Mouse (Mus musculus) bone marrow macrophage, adult 2 months (primary cell): ENCODE results near the gene Sez6. TPM values are rescaled to one million over a fixed set of nuclear protein-coding genes. Genes with fewer than 3 reads are reported as not detected.

Source experiments
- H3K27ac ChIP-seq: 2 replicates; pipeline ENCODE4 v1.5.1; 2012; ENCODE audit warnings: low read depth, low read length; ENCODE audit not compliant: insufficient read depth
- H3K4me1 ChIP-seq: 2 replicates; pipeline ENCODE4 v1.6.1; 2012; ENCODE audit warnings: low read length; ENCODE audit not compliant: control insufficient read depth, insufficient read depth
- H3K4me3 ChIP-seq: 2 replicates; pipeline ENCODE4 v1.5.1; 2012; ENCODE audit warnings: mild to moderate bottlenecking, low read length, moderate library complexity; ENCODE audit not compliant: insufficient read depth
- CTCF ChIP-seq: IDR thresholded peaks from 2 replicates; pipeline ENCODE4 v1.5.1; 2012; ENCODE audit warnings: low read depth, mild to moderate bottlenecking, low read length, moderate library complexity
- POLR2A ChIP-seq: IDR thresholded peaks from 2 replicates; pipeline ENCODE4 v1.6.1; 2012; ENCODE audit warnings: mild to moderate bottlenecking, low read depth, low read length, borderline replicate concordance
- polyA plus RNA-seq: library from polyadenylated mRNA; stranded (reverse); fragments of >200 nt; gene quantifications from 2 replicates; pipeline ENCODE4 v1.2.4, GENCODE M21; 2012; ENCODE audit not compliant: missing spikeins, insufficient read depth, insufficient read length

Gene Sez6
- polyA plus RNA-seq, 1 experiment = 0.24 TPM

DNA sequence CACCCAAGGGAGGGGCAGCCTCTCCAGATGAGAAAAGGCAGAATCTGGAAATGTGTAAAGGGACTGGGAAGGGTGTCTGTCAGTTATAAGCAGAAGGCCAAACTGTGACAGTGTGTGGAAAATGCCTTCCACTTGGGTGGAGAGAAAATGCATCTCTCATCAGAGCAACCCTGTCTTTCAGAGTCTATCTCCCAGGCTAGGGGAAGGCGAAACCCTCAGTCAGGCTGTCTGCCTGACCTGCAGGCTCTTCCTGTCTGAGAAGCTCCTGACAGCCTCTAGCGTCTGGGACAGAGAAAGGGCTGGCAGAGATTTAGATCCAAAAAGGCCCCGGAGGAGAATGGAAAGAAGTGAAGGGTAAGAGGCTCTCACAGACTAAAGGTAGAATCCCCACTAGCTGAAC lies 26.8 kb upstream of the Sez6 start:
- no peak overlapping the region for H3K4me3 ChIP-seq
- H3K4me1 ChIP-seq = no peaks in the 10 kb centered on the region
- TF ChIP-seq CTCF (no peak), POLR2A (no peak)
- no peak overlapping the region for H3K27ac ChIP-seq

- Histone ChIP-seq H3K4me3 (no peak overlapping the region), H3K4me1 (no peaks in the 10 kb centered on the region), H3K27ac (no peak overlapping the region)
- no peak for TF ChIP-seq CTCF
- TF ChIP-seq POLR2A = no peak
Observed at GRCm38 (mm10) chr11:77904707-77905106, 25.9 kb upstream of the Sez6 start.

GRCm38 (mm10) chr11:77906097-77906687 lies 24.4 kb upstream of the Sez6 start:
- H3K27ac ChIP-seq = no peak overlapping the region
- no peak for TF ChIP-seq CTCF
- no peak overlapping the region for H3K4me3 ChIP-seq
- no peaks in the 10 kb centered on the region for H3K4me1 ChIP-seq

GRCm38 (mm10) chr11:77906747-77907174 lies 23.8 kb upstream of the Sez6 start:
- Histone ChIP-seq H3K27ac (no peak overlapping the region), H3K4me1 (no peaks in the 10 kb centered on the region), H3K4me3 (no peak overlapping the region)
- TF ChIP-seq POLR2A = no peak
- no peak for TF ChIP-seq CTCF

- Histone ChIP-seq H3K27ac (no peak overlapping the region), H3K4me3 (no peak overlapping the region), H3K4me1 (no peaks in the 10 kb centered on the region)
- TF ChIP-seq CTCF (no peak), POLR2A (no peak)
Observed at GRCm38 (mm10) chr11:77908468-77908867, 22.1 kb upstream of the Sez6 start.

DNA sequence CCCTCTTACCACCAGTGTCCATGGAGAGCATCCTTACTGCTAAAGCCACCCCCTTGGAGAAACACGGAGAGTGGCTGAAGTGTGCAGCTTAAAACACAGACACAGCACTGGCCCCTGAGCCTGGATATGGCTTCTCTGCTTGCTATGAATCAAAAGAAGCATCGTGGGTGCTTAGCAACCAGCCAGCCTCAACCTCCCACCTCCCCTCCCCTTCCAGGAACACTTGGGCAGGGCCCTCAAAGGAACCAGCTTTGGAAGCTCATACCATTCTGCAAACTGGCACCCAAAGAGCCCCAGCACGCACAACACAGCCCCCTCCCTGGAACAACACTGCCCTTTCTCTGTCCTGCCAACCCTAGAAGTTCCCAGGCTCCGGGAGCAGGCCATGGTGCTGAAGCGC lies 21.2 kb upstream of the Sez6 start:
- no peak overlapping the region for H3K27ac ChIP-seq
- TF ChIP-seq POLR2A (no peak), CTCF (no peak)
- H3K4me1 ChIP-seq = no peaks in the 10 kb centered on the region
- no peak overlapping the region for H3K4me3 ChIP-seq

DNA sequence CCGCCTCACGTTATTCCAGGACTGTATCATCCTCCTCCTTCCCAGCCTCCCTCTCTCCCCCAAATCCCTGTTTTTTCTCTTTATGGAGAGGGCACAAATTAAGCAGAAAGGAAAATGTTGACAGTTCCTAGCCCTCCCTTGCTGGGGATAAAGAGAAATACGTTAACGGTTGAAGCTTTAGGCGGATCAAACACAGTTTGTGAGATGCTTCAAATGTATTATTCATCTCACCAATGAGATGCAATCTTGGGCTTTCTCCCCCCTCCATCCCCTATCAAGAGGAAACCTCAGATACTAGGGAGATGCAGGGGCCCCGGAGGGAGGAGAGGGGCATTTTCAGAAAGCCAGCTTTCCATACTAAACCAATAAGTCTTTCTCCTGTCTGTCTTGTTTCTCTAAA lies 20.8 kb upstream of the Sez6 start:
- Histone ChIP-seq H3K27ac (no peak overlapping the region), H3K4me3 (no peak overlapping the region), H3K4me1 (no peaks in the 10 kb centered on the region)
- TF ChIP-seq CTCF = no peak

DNA sequence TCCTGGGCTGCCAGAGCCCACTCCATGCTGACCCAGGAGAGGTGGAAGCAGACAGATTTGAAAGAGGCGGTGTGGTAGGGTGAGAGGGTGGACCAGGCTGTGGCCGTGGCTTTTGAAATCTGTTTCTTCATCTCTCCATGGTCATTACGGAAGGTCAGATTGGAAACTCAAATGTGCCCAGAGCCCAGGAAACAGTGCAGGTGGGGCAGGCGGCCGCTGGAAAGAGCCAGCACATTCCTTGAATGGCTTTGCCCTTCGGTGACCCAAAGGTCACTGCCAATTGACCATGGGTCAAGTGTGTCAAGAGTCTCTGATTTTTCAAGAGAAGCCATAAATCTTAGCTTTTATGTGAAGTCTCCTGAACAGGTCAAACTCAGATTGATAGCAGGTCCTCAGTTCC lies 17.1 kb upstream of the Sez6 start:
- H3K27ac ChIP-seq = no peak overlapping the region
- H3K4me1 ChIP-seq = no peaks in the 10 kb centered on the region
- H3K4me3 ChIP-seq = no peak overlapping the region
- no peak for TF ChIP-seq CTCF
- no peak for TF ChIP-seq POLR2A

GRCm38 (mm10) chr11:77914598-77915260 lies 15.9 kb upstream of the Sez6 start:
- H3K4me1 ChIP-seq = no peaks in the 10 kb centered on the region
- H3K4me3 ChIP-seq = no peak overlapping the region
- H3K27ac ChIP-seq = no peak overlapping the region
- no peak for TF ChIP-seq CTCF
- no peak for TF ChIP-seq POLR2A

DNA sequence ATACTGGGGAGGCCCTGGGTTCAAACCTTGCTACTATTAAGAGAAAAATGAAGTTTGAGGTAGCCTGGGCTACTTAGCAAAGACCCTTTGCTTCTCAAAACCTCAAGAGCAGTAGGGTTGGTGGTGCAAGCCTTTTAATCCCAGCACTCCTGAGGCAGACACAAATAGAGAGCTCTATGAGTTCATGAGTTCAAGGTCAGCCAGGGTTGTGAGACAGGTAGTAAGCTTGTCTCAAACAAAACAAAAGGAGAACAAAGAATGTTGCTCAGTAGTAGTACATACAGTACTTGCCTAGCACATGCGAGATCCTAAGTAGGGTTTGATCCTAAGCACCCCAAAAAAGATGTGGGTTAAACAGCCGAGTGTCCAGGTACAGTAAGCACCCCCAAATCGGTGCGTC lies 13.9 kb upstream of the Sez6 start:
- TF ChIP-seq POLR2A (no peak), CTCF (no peak)
- Histone ChIP-seq H3K27ac (no peak overlapping the region), H3K4me3 (no peak overlapping the region), H3K4me1 (no peaks in the 10 kb centered on the region)

- no peak overlapping the region for H3K4me3 ChIP-seq
- TF ChIP-seq CTCF (no peak), POLR2A (no peak)
- H3K4me1 ChIP-seq = no peaks in the 10 kb centered on the region
- H3K27ac ChIP-seq = no peak overlapping the region
Observed at GRCm38 (mm10) chr11:77917166-77917565, 13.4 kb upstream of the Sez6 start.
